Mouse (Mus musculus) urinary bladder, postnatal 14 days (tissue): ENCODE results near the gene Tbck.

Source experiments
- DNase-seq: peaks from one replicate; pipeline ENCODE4 v3.0.0; 2021; ENCODE audit warnings: low spot score

The Tbck gene

DNA sequence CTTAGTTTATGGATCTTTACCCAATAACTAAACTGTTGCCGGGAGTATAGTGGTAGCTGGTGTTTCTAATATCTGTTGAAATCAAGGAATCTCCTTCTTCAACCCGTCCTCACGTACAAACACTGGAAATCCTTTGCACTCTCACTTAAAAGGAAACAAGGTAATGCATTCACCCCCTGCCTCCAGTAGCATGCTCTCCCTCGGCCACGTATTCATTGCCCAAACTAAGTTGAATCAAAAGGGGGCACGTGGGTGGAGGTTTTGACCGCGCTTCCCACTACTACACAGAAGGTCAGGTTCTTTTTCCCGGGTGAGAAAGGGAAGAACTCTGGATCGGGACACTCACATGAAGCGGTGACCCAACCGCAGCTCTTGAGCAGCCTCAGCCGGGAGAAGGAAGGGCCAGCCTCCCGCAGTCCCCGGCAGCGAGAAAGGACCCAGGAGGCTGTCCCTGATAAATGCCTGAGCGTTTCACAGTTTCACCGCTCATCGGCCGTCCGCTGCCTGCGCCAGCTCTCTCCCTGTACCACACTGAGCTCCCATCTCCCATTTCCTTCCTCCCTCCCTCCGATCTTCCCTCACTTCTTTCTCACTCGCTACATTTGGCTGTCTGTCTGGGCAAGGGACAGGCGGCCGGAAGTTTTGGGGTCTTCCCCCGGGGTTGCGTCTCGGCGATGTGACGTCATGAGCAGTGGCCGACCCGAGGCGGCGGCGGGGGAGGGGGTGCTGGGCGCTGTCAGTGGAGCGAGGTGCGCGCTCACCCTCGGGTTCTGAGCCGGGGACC is at the start of gene Tbck:
Tbck (plus strand) TSS at position 698 of the 784 bp plus-strand sequence.
- peak; percentile 94 for DNase-seq

DNA sequence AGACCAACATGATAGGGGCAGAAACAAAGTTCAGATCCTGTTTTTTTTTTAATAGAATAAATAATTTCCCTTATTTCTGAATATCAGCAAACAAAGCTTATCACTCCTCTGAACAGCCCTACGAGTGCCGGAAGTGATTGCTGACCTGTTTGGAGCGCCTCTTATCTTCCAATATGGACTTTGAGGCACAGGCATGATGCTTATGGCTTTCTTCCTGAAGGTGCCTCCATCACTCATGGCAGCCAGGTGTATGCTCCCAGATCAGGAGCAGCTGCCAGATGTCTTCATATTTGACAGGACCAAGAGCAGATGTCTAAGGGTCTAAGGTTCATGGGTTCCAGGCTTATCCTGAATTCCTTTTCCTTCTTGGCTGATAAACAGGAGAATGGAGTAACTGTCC is 46.9 kb upstream of the Tbck start:
- DNase-seq, result no peak

DNA sequence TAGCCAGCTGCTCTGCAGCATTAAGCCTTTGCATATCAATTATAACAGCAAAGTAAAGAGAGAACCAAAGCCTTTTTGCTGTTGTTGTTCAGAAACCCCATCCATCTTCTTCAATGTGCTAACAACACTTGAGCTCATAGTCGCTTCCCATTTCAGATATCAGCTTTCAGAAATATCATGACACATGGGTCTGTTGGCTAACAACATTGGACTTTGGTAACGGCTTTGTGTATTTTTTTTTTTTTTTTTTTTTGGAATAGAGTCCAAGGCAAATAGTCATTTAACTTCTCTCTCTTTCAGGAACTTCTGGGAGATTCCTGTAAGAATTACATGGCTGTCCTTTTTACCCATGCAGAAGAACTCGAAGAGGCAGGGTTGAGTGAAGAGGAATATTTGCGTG is 39.9 kb upstream of the Tbck start:
- no peak for DNase-seq

DNA sequence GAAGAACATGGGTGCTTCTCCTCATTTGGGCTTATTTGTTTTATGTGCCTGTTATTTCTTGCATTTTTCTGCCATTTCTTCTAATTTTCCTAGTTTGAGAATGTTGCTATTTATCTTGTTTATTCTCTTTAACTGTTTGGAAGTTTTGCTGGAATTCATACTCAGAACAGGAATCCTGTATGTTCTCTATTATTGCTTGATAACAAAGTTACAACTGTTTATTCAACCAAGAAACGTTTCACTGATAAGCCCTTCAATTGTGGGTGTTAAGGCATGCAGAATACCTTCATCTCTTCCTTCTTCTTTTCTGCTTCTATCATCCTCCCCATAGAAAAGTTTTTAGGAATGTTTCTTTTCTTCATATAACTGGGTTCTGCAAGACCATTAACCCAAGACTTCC is 37.1 kb upstream of the Tbck start:
- no peak for DNase-seq

DNA sequence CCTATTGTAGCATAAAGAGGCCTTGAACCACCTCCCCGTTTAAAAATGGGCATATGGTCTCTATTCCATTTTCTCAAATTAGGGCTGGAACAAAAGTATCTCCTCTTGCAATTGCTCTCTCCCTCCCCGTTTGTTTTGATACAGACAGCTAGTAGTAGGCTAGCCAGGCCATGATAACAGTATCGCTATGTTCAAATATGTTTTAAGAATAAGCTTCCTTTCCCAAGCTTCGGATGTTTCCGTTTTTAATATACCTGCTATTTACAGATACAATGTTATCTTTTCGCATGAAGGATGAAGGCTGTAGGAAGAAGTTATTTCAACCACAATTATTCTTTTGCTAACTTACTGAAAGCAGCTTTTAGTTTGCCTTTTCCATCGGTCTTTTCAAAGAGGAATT is 34.6 kb upstream of the Tbck start:
- no peak for DNase-seq

DNA sequence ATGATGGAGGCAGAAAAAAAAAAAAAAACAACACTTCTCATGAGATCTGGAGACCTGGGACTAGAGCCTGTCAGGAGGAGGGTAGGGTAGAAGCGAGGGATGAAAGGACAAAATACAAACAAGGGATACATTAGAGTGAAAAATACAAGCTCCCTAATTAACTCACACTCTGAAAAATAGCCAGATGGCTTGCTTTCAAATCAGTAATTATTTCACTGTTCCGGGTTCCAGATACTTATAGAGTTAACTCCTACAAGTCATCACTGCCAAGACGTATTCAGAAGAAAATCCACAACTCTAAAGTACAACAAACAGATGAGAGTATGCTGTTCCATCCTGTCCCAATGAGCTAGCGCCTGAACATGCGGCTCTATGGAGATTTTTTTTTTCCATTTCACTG is 33.8 kb upstream of the Tbck start:
- DNase-seq, result no peak

DNA sequence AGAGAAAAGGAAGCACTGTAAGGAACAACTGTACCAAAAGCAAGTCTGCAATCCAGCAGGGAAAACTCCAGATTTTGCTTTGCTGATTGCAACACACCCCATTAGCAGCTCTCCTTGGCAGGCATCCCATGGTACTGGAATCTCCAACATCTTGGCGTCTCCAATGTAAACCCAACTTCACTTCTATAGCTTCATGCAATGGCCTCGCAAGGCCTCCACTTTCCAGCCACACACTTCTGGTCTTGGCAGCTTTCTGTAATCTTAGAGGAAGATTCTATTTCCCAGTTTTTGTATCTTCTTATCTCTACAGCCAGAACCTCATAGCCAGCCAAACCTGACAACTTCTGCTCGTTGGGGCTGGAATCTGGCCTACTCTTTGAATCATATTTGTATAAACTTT is 32.2 kb upstream of the Tbck start:
- DNase-seq, result peak; percentile 43

DNA sequence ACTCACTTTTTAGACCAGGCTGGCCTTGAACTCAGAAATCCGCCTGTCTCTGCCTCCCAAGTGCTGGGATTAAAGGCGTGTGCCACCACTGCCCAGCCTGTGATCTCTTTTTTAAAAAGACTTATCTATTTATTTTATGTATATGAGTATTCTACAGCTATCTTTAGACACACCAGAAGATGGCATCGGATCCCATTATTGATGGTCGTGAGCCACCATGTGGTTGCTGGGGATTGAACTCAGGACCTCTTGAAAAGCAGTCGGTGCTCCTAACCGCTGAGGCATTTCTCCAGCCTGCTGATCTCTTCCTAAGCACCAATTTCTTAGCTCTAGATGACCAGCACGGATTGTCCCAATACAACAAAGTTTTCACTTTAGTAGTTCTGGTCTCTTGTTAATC is 30.0 kb upstream of the Tbck start:
- DNase-seq, result no peak

DNA sequence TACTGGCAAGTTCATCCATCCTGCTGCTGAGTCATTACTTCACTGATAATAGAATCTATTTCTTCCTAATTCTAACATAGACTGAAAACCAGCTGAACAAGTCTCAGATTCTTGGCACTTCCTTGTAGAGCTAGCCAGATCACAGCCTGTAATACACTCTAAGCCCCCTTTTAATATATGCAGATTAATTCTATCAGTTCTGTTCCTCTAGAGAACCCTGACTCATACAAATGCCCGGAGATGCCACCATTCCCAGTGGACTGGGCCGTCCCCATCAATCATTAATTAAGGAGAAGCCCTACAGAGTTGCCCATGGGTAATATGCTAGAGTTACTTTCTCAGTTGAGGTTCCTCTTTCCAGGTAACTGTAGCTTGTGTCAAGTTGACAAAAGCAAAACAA is 28.0 kb upstream of the Tbck start:
- DNase-seq, result no peak

DNA sequence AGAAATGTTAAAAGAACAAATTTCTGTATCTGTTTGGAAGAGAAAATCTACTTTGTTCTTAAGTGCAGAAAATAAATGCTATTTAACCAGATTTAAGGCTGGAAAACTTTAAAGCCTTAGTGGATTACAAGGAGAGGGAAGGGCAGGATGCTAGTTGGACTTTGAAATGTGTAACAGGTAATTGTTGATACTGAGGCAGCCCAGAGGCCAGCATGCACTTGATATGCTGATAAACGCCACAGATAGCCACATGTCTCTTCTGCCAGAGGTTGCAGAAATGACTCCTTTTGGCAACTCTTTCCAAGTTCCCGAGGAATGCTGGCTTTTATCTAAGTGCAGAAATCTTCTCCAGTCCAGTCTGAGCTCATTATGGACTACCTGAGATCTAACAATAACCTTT is 6.5 kb upstream of the Tbck start:
- DNase-seq, result no peak

DNA sequence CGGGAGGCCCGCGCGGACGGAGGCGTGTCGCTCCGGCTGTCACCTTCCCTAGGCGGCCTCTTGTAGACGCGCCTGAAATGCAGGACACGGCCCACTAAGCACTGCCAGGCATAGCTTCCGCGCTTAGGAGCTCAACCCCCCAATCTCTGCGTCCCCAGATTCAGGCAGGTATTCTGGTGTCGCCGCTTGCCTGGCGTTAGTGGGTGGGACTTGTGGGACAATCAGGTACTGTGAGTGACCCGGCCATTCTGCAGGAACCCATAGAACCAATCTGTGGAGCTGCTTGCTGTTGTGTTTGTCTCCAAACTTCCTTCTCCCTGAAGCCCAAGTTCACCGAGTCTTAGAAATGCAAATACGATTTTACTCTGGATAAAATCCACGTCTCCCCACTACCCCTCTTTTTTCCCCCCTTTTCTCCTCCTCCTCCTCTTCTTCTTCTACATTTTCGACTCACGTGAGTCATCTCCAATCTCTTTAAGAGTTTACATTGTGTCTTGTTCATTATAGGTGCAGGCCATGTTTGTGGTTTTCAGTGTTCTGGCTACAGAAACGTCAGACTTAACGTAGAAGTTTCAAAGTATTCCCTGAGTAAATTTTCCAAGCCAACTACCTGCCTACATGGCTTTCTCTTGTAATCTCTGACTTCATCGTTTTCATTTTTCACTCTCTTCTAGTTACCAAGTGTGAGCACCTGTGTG is 436 bp downstream of the Tbck start, which contains the start of gene Aimp1:
Aimp1 (minus strand) TSS at position 140 of the 698 bp plus-strand sequence.
- no peak for DNase-seq

DNA sequence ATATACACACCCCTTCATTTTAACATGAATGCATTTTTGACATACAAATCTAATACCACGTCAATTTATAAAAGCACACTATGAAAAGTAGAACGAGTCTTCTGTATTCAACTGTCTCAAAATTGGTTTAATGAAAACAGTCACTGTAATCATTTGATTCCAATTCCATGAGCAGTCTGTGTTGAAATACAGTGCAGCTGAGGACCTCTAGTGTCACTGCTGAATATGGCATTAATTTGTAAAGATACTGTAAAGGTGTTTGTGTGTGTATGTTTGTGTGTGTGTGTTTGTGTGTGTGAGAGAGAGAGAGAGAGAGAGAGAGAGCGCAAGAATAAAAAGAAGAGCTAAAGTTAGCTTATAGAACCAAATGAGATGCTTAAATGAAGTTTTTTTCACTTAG is 17.4 kb downstream of the Tbck start:
- DNase-seq, result no peak

DNA sequence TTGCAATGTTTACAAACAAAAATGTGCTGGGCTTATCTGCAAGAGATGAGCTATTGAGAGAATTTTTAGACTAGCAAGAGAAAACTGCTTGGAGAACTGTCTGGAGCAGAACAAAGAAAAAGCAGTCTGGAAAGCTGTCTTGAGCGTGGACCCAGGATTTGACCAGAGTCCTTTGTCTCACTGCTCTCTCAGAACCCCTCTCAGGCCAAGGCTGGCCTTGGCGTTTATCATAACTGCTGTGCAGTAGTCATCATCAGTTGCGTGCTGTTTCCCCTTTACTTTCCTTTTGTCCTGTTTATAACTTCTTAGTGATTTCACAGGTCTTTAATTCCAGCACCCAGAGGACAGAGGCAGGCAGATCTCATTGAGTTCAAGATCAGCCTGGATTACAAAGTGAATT is 20.3 kb downstream of the Tbck start:
- no peak for DNase-seq

DNA sequence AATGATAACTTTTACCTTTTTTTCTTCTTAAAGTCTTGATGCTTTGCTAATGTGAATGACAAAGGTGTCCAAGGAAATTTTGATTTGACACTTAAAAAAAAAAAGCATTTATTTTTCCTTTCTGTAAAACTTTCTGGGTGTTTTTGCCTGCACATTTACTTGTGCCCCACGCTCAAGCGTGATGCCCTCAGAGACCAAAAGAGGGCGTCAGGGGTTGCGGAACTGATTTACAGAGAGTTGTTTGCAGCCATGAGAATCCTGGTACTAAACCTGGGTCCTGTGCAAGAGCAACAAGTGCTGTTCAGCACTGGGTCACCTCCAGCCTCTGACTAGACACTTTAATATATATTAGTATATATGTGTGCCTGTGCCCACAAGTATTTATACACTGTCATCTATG is 23.0 kb downstream of the Tbck start:
- no peak for DNase-seq

DNA sequence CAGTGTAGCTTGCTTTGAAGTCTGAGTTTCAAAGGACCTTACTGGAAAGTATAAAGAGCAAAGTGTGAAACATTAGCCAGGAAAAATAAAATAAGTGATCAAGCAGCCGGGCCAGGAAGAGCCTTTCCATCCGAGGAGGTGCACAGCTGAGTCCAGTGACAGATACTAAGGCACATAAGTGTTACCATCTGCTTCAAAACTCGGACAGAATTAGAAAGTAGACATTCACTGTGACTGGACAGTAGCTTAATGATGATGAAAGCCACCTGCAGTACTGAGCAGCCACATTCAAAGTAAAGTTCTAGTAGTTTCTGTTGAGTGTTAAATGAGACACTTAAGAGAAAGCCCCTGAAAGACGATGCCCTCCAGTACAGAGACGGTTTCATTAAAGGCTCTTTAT is 30.0 kb downstream of the Tbck start:
- no peak for DNase-seq

DNA sequence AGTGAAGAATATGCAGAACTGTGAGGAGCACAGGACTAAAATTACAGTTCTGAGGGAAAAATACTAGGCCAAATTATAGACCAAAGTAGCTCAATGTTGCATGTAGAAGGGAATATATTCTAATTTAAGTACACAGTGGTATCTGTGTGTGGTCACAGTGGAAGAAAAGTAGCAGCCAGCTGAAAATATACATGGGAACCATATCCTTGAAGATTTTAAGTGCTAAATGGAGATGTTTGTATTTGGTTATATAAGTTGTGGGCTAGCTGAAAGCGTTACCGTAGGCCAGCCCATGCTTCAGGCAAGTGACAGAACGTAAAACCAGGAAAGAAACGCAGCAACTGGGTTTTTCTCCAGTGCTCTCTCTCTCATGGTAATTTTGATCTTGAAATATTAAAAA is 33.4 kb downstream of the Tbck start:
- no peak for DNase-seq

DNA sequence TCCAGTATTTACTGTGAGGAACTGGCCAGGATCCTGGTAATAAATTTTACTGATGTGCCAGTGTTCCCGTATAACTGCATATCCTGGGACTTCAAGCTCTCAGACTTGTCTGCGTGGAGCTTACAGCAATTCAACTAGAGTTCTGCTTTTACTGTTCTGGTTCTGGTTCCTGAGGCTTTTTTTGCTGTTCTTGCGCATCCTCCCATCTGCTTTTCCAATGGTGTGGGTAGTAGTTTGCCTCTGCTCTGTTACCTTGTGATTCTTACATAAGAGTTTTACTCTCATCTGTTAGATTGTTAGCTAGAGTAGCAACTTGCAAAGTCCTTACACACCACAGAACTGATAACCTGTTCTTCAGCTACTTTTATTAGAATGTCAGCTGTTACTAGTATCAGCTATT is 40.4 kb downstream of the Tbck start:
- no peak for DNase-seq

DNA sequence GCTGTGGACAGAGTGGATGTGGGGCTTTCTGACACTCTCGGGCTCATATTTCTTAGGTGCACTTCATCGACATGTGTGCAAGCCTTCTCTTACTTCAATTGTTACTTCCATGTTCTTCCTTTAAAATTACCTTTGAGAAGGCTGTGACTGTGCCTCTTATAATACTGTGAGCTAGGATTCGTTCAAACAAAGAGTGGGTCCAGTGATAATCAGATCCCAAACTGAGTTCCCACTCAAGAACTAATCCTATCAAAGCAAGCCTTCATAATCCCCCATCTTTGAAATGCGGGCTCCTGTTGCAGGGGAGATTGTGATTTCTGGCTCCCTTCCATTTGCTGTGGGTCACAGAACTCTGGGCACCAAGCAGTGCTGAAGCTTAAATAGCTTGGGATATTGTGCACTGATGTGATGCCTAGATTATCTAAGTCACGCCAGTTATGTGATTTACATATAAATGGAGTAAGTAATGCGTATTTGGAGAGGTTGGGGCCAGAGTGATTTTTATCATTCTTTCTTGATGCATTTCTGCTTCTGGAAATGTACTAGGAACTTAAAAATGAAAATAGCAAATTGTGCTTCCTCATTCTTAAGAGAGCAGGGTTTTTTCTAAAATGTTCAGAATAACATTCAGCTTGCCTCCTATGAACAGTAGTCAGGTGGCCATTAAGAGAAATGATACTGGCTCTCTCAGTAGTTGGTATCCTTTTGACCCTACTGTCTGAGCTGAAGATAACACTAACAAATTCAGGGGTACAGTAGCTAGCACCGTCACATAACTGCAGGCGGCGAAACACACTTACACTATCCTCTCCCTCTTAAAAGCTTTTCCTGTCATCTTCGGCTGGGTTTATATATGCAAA is 60.6 kb downstream of the Tbck start:
- DNase-seq, result no peak

DNA sequence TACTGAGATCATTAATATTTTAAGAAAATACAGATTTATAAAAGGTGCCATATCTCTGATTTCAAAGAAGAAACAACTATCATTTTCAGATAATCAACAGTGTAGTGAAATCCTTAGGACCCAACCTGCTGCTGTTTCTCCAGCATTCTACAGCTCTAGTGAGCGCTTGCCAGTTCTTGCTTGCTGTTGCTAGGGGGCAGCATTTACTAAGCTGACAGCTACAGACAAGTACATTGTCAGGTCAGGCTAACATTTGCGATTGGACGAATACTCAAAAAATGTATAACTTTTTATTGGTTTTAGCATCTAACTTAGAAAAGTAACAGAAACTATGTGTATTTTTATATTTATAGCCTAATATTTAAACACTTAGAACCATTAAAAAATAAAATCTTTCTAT is 63.1 kb downstream of the Tbck start:
- DNase-seq, result peak; percentile 54

DNA sequence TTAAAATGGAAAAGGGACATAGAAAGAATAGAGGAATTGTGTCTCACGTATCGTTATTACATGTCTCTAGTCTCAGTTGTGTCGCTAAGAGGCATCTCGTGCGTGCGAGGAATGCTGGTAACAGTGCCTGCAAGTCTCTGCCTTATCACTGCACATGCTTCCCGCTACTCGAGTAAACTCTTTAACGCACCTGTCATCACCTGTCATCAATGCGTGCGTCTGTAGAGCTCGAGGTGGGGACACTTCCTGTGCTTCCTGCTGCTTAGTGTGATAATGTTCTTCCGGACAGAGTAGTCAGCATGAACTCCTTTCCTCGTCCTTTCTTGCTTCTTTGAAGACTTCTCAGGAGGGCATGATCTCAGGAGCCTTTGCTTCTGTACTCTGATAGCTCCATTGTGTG is 63.8 kb downstream of the Tbck start:
- no peak for DNase-seq

DNA sequence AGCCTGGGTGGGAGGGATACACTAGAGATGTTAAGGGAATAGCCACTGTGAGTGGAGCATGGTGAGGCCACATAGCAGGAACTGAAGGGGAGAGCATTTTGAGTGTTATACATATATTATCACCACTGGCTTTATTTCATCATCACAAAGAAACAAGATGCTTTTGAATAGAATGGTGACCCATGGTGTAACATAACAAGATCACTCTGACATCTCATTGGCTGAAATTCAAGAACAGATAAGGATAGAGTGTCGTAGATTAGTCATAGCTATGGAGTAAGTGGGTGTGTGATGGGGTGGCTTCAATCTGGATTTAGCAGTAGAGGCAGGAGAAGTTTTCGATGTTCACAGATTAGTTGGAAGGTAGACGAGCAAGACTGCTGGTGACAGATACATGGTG is 64.8 kb downstream of the Tbck start:
- no peak for DNase-seq

DNA sequence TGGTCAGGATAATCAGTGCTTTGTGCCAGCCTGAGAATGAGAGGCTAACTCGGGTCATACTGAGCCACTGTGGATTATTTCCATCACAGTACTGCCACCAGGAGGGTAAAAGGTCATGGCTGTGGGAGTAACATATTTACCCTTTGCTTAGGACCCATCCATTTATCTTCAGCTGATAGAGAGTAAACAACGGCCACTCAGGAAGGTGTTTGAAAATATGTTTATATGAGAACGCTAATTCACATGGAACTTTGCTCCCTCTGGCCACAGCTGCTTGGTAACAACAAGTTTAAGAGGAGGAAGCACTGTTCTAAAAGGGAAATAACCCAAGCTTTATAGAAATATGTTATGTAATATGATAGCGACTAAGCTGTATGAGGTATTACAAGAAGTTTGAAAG is 68.8 kb downstream of the Tbck start:
- DNase-seq, result no peak

DNA sequence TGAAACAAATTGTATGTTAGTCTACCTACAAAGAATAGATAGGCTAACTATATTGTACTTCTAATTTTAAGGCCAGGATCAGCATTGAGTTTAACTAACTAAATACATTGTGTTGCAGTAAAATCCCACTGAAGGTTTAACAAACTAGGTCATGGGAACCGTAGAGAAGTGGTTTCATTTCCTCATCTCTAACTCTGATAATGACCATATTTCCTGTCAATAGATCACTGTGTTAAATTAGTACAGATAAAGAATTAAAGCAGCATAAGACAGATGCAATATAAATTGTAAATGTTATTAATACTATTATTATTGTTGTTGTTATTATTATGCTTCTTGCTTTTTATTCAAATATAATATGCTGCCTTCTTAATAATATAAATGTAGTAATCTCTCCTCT is 72.3 kb downstream of the Tbck start:
- no peak for DNase-seq
